Mouse (Mus musculus): Measurements from ENCODE around the gene Kif1c.

The Kif1c gene

DNA sequence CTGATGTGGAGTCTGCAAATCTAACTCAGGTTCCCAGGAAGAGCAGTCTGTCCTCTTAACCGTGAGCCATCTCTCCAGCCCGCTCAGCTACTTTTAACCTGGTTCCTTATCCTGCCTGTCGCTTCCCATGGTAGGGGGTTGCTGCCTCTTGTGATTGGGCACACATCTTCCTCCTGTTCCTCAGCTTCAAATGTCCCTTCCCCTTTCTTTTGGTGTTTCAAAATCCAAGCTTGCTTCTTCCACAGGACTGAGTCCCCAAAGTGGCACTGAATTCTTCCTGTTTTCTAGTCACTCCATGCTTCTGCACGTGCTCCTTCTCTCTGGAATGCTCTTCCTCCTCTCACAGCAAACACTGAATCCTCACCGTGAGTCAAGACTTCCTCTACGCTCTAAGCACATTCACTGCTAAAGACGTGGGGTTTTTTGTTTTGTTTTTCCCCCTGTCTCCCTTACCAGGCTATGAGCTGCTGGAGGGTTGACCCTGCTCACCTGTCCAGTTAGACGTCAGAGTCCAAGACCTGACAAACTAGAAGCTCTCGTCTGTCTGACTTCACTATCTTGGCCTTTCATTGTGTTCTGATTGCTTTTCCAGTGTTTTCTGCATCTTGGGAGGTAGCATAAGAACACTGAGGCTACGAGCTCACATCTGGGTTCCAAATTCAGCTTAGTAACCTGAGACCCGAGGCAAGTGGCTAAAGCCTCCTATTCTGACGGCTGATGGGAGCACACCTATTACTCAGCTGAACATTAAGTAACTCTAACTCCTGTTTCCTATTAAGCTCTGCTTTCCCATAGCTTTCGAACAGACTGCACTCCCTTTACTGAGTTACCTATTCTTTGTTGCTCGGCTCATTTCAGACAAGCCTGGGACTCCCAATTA is 32.8 kb upstream of the Kif1c start:
- DNase-seq (ENCODE audit: low read depth, low spot score): no peak

GRCm38 (mm10) chr11:70668335-70668770 is 32.0 kb upstream of the Kif1c start:
- no peak for DNase-seq (ENCODE audit: low read depth, low spot score)

DNA sequence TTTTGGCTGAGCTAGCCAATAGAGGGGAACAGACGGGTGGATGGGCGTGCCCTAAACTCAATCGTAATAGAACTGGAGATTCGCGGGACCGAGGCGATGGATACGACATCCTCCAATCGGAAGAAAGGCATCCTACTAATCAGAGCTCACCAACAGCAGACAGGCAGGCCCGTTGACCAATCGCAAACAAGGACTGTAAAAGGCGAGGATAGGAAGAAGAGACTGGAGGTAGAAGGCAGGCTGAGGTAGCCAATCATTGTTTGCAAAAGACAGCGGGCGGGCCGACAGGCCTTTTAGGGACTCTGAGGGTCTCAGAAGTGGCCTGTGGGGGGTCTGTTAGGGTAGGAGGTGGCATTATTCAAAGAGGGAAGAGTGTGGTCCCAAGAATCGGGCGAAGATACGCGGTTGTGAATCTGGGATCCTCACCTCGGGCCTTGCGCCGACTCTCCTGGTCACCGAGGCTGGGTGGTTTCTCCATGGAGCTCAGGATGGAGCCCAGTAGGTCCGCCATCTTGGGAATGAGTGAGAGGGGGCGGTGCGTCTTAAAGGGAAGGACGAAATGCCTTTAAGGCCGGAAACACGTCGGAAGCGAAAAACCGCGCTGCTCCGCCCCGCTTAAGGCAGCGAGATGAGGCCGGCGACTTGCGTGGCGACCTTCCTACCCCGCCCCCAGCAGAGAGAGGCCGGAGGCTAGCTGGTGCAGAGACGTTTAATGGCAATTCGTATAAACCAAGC is 31.4 kb upstream of the Kif1c start, which contains the start of gene Spag7:
Gene Spag7 (minus strand): TSS at position 646 of the 735 bp plus-strand sequence.
- peak; percentile 96 for DNase-seq (ENCODE audit: low read depth, low spot score)

- peak; percentile 69 for DNase-seq (ENCODE audit: low read depth, low spot score)
These were observed 30.6 kb upstream of the Kif1c start for GRCm38 (mm10) chr11:70669582-70670345.

- DNase-seq (ENCODE audit: low read depth, low spot score): no peak
These were observed 29.9 kb upstream of the Kif1c start for GRCm38 (mm10) chr11:70670483-70670882.

GRCm38 (mm10) chr11:70671333-70672047 is 28.9 kb upstream of the Kif1c start:
- no peak for DNase-seq (ENCODE audit: low read depth, low spot score)

- DNase-seq (ENCODE audit: low read depth, low spot score): no peak
These were observed 26.3 kb upstream of the Kif1c start for GRCm38 (mm10) chr11:70674014-70674413.

- no peak for DNase-seq (ENCODE audit: low read depth, low spot score)
These were observed 25.8 kb upstream of the Kif1c start for GRCm38 (mm10) chr11:70674501-70674900.

- DNase-seq (ENCODE audit: low read depth, low spot score): no peak
These were observed 22.3 kb upstream of the Kif1c start for GRCm38 (mm10) chr11:70678092-70678491.

DNA sequence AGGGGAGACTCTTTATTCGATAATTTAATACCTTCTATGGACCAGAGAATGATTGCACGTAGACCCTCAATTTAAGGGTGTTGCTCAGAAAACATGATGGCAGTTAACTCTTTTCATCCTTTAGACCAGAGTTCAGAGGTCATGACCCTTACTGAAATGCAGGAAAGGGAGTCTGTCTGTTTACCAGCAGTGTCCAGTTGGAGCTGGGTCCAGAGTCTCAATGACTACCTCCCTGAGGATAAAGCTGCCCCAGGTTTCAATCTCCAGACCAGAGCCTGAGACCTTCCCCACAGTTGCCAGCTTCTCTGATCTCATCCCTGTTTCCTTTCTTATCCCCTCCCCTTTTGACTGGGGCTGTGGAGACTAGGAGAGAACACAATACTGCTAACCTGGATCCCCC is 21.8 kb upstream of the Kif1c start:
- DNase-seq (ENCODE audit: low read depth, low spot score): no peak

GRCm38 (mm10) chr11:70679361-70679760 is 21.0 kb upstream of the Kif1c start:
- DNase-seq (ENCODE audit: low read depth, low spot score): no peak

- no peak for DNase-seq (ENCODE audit: low read depth, low spot score)
These were observed 20.5 kb upstream of the Kif1c start for GRCm38 (mm10) chr11:70679894-70680293.

- no peak for DNase-seq (ENCODE audit: low read depth, low spot score)
These were observed 19.2 kb upstream of the Kif1c start for GRCm38 (mm10) chr11:70681170-70681569.

DNA sequence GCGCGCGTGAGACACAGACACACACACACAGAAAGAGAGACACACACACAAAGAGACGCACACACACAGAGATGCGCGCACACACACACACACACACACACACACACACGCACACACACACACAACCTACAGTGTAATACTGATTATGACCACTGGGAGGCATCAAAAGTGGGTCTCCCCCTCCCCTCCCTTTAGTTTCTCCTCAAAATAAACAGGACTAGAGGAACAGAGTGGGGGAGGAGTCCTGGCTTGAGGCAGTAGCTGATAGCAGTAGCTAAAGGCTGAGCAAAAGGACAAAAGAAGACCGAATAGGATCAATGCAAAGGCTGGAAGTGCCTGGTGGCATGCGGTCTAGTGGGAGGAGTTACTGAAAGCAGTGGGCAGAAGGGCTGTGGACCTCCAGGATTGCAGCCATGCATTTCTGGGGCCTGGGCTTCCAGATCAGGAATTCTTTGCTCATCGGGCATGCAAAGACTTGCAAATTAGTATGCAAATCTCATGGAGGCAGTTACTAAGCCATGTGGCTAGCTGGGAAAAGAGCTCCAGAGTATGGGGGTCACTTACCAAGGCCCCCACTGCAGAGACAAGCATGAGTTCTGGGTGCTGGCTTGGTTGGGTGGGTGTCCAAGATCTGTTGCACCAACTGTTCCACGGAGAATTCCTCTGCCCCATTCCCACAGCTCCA is 18.3 kb upstream of the Kif1c start:
- DNase-seq (ENCODE audit: low read depth, low spot score): peak; percentile 44

DNA sequence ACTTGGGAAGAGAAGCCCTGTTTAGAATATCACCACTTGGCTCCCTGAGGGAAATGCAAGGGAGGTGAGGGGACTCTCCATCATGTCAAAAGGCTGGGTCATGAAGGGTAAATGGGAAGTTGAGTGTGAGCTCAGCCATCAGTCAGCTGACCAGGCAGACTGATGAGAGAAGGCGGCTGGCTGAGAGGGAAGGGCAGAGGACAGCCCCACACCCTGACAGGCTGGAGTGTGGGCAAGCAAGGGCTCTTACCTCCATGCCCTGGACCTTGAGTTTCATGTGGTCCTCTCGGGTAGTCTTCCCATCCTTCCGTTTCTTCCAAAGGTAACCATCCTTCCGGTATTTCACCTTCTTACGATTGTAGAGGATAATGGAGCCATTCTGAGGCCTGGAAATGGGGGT is 16.7 kb upstream of the Kif1c start:
- no peak for DNase-seq (ENCODE audit: low read depth, low spot score)

DNA sequence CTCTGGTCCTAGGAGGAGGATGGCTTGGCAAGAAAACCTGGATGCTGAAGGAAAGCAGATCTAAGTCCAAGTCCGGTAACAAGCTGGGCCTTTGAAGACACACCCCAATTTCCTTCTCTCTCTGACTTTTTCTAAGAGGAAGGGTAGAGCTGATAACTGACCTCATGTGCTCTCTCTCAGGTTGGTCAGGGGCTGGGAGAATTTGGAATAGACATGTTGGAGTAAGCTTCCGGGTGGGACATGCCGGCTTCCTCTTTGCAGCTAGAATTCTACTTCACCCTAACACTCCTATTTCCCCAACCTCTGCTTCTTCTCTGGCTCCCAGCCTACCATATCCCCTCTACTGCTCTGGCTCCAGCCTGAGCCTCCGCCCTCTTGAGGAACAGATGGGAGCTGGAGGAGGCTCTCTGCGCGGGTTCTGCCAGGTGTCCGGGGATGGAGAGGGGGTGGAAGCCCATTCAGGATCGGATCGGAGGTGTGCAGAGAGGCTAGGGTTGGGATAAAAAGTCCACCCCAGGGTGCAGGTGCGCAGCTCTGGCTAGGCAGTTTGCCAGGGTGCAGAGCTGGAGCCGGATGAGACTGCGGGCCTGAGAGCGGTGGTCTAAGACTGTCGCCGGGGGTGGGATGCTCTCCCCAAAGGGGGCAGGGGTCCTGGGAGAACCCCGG is 13.3 kb upstream of the Kif1c start:
- DNase-seq (ENCODE audit: low read depth, low spot score): no peak

- DNase-seq (ENCODE audit: low read depth, low spot score): peak; percentile 76
These were observed 12.6 kb upstream of the Kif1c start, which contains the start of gene Camta2 for GRCm38 (mm10) chr11:70687601-70688199. Gene Camta2, minus strand, starts transcription at chr11:70688105.

GRCm38 (mm10) chr11:70688372-70688771 is 12.0 kb upstream of the Kif1c start:
- no peak for DNase-seq (ENCODE audit: low read depth, low spot score)

DNA sequence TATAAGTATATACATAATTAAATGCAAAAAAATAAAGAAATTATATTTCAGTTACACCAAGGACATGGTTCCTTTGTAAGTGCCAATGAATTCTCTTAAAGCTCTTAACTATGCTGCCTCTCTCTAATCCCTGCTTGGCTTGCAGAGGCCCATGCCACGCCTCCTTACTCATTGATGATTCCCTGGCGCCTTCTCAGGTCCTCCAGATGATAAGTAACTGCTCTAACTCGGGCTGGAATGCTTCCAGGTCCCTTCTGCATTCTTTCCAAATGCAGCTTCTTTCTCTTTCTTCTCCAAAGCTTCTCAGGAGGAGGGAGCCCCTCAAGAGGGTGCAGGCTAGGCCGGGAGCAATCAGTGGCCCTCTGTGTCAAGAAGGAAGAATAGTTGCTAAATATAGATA is 10.8 kb upstream of the Kif1c start:
- no peak for DNase-seq (ENCODE audit: low read depth, low spot score)

GRCm38 (mm10) chr11:70693504-70693903 is 6.8 kb upstream of the Kif1c start:
- no peak for DNase-seq (ENCODE audit: low read depth, low spot score)

Data from embryo, embryonic 11.5 days (tissue).